Mouse (Mus musculus): ENCODE data around the gene Cep78. TPM values are rescaled to one million over a fixed set of nuclear protein-coding genes. Genes with fewer than 3 reads are reported as not detected.

The Cep78 gene
- total RNA-seq (2014; fragmentation: Nextera tagmentation) = 14.8 and 23.3 TPM in 2 replicates
- 23.0 and 27.9 TPM in 2 replicates for total RNA-seq (2017)

GRCm38 (mm10) chr19:15984449-15985171, at the start of gene Cep78:
Gene Cep78 (minus strand): TSS chr19:15984989.
- ATAC-seq (replicated peaks; ENCODE audit: poor library complexity, severe bottlenecking) = peak; percentile 89

- no peak for ATAC-seq (replicated peaks; ENCODE audit: poor library complexity, severe bottlenecking)
Measured at GRCm38 (mm10) chr19:16031276-16031675, 46.5 kb upstream of the Cep78 start.

DNA sequence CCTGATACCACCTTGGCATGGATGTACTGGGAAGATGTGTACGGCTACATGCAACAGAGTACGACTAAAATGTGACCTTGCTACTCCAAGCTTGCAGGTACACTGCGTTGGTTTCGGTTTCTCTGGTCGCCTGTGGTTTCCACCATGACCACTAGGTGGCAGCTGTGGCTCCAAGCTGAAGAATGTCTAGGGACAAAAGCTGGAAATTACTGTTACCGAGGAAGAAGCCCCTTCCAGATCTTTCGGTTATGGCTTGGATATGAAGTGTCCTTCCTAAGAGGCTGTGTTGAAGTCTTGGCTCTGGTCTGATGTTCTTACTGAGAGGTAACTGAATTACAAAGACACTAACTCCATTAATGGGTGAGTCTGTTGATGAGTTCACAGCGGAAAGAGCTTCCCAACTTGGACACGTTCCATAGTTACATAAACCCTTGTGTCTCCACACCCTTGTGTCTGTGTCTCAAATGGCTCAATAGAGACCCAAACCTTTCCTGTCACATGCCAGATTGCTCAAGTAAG, 44.5 kb upstream of the Cep78 start:
- peak; percentile 93 for ATAC-seq (replicated peaks; ENCODE audit: poor library complexity, severe bottlenecking)

DNA sequence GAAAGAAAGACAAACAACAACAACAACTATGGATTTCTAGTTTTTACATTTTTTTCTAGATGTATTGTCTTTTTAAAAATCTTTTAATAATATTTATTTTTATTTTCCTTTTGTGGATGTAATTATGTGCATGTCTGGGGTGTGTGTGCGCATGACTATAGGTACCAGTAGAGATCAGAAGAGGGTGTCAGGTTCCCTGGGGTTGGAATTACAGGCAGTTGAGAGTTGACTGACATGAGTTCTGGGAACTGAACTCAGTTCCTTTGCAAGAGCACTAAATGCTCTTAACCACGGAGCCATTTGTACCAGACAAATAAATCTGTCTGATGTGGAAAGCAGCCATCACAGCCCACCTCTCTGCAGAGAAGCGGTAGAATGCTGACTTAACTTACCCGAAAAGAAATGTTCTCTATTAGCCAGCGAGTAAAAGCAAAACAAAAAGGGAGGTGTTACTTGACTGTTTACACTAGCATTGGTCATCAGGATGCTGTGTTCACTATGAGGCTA, 44.0 kb upstream of the Cep78 start:
- ATAC-seq (replicated peaks; ENCODE audit: poor library complexity, severe bottlenecking) = no peak

DNA sequence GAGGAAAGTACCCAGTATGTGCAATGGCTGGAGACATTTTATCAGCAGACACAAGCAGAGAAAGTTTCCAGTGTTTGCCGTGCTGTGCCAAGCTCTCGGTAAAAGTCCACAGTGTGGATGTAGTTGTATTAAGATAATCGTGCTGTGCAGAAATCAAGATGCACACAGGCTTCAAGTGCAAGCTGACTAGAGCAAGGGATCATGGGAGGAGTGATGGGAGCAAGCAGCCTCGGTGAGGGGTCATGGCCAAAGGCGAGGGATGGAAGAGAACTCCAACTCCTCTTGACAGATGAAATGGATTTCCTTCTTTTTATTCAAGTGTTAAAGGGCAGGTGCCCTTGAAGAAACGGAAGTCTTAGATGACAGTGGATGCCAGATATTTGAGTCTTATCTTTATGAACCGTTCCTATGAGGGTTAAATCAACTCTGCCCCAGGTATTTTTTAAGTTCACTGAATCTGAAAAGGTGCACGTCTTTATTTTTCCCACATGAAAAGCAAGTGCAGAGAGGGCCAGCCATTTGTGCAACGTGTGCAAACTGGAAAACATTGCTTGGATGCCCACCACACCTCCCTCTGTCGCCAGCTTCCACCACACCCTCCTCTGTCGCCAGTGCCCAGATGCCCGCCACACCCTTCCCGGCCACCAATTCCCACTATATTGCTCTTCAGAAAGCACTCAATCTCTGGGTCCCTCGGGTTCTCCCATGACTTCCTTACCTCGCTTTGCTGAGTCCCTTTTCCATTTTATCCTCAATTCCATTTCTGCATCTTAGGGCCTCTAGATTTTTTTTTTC, 43.3 kb upstream of the Cep78 start:
- no peak for ATAC-seq (replicated peaks; ENCODE audit: poor library complexity, severe bottlenecking)

- no peak for ATAC-seq (replicated peaks; ENCODE audit: poor library complexity, severe bottlenecking)
Measured at GRCm38 (mm10) chr19:16026276-16026675, 41.5 kb upstream of the Cep78 start.

- ATAC-seq (replicated peaks; ENCODE audit: poor library complexity, severe bottlenecking) = no peak
Measured at GRCm38 (mm10) chr19:16022178-16022577, 37.4 kb upstream of the Cep78 start.

DNA sequence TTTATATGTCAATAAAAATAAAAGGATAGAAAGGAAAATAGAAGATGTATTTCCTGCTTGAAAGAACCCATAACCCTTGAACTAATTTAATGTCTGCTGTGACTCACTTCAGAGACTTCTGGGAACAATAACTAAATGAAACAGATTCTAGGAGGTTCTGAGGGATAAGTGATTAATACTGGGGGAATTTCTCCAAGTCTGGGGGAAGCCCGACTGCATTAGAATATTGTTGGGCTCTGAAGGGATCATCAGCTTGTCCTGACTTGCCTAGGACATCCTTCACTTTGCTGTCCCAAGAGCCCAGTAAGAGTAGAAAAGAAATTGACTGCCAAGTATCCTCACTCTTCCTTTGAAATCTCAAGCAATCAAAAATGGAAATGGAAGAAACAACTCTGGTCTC, 31.4 kb upstream of the Cep78 start:
- no peak for ATAC-seq (replicated peaks; ENCODE audit: poor library complexity, severe bottlenecking)

GRCm38 (mm10) chr19:16015191-16015968, 30.6 kb upstream of the Cep78 start:
- peak; percentile 97 for ATAC-seq (replicated peaks; ENCODE audit: poor library complexity, severe bottlenecking)

GRCm38 (mm10) chr19:16009746-16010337, 25.1 kb upstream of the Cep78 start:
- no peak for ATAC-seq (replicated peaks; ENCODE audit: poor library complexity, severe bottlenecking)

- 0 out of 2 replicates have a peak, but pooled peaks have one; percentile 5 for ATAC-seq (replicated peaks; ENCODE audit: poor library complexity, severe bottlenecking)
Measured at GRCm38 (mm10) chr19:16009111-16009510, 24.3 kb upstream of the Cep78 start.

DNA sequence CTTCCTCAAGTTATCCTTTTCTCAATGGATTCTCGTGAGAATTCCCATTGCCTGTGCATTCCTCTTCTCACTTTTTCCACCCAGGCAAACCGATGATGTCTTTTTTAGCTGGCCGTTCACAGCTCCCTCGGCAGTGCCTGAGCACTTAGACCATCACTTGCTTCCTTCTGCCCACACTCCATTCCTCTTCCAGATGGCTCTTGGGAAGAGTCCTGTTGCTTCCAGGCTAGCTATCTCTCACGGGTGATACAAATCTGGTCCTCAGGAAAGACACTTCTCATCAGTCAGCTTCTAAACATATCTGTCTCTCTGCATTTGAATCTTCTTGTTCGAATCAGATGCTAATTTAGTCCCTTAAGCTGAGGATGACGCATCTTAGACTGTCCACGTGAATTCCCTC, 22.3 kb upstream of the Cep78 start:
- ATAC-seq (replicated peaks; ENCODE audit: poor library complexity, severe bottlenecking) = no peak

DNA sequence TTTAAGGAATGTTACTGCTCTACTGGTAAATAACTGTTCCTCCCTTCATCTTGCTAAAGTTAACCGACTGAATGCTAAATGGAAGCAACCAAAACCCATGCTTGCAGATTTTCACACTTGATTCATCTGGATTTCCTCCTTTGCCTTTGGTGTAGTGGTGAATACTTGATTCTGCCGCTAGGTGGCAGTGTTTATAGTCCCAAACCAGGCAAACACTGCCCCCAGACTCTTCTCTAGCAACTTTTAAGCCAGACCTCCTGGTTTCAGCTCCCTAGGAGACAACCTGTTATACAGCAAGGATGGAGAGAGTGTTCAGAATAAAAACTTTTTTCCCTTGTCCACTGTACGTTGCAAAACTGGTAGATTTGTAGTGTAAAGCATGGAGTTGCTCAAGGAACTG, 13.4 kb upstream of the Cep78 start:
- peak; percentile 83 for ATAC-seq (replicated peaks; ENCODE audit: poor library complexity, severe bottlenecking)

DNA sequence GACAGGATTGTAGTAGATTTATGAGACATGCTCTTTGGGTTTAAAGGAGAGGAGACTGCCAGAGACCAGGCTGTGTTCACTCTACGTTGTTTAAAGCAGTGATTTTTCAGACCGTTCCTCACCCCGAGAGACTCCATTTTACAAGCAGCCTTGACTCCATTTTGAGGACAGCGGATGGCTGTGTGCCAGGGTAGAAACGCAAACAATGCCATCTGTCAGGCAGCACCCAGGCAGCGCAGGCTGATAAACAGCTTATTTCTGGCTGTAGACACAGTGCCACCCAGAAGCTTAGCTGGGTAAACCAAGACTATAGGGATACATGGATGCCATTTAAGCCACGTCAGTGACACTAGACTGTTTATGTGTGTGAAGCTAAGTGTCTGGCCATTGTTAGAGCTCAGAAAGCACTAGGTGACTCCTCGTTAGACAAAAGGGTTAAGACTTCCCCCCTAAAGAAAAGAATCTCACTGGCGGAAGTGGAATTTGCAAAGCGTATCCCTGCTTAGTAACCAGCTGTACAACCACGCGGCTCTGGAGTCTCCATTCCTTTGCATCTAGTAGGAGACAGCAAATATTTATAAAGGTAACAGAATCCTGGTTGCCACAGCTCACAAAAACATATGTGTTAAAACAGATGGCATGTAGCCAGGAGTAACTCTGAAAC, 12.2 kb upstream of the Cep78 start:
- no peak for ATAC-seq (replicated peaks; ENCODE audit: poor library complexity, severe bottlenecking)

GRCm38 (mm10) chr19:15990102-15990501, 5.3 kb upstream of the Cep78 start:
- peak; percentile 59 for ATAC-seq (replicated peaks; ENCODE audit: poor library complexity, severe bottlenecking)

DNA sequence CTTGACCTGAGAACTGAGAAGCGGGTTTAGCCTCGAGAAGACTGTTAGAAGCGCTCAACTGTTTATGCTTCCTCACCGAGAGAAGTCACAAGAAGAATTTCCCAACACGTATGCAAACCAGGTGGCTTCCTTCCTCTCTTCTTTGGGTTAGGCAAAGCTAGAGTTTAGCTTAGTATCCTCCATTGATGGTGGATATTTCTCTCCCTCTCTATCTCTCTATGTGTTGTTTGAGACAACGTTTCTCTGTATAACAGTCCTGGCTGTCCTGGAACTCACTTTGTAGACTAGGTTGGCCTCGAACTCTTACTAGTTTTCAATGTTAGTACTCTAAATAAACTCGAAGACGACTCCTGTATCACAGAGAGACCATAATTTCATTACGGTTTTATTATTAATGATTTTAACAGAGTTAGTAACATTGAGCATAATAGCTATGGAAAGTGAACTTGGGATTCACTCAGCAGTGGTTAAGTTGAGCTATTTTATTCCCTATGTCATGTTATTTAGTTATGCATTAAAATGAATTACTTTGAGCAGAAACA, 454 bp upstream of the Cep78 start:
- ATAC-seq (replicated peaks; ENCODE audit: poor library complexity, severe bottlenecking) = no peak; the same call in 1 of the 2 replicates

DNA sequence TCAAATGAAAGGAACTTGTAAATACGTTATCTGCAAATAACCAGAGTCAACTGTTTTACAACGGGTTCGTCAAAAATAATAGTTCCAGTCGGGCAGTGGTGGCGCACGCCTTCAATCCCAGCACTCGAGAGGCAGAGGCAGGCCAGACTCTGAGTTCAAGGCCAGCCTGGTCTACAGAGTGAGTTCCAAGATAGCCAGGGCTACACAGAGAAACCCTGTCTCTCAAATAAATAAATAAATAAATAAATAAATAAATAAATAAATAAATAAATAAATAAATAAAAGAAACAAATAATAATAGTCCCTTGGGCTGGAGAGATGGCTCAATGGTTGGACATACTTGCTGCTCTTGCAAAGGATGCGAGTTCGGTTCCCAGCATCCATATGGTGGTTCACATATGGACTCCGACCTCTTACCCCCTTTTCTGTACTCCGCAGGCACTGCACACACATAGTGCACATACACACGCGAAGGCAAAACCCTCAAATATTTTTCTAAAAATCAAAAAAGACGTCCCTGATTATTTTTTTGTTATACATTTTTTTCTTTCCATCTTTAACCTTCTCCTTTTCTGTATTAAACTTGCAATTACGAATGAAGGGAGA, 947 bp downstream of the Cep78 start:
- no peak for ATAC-seq (replicated peaks; ENCODE audit: poor library complexity, severe bottlenecking)

DNA sequence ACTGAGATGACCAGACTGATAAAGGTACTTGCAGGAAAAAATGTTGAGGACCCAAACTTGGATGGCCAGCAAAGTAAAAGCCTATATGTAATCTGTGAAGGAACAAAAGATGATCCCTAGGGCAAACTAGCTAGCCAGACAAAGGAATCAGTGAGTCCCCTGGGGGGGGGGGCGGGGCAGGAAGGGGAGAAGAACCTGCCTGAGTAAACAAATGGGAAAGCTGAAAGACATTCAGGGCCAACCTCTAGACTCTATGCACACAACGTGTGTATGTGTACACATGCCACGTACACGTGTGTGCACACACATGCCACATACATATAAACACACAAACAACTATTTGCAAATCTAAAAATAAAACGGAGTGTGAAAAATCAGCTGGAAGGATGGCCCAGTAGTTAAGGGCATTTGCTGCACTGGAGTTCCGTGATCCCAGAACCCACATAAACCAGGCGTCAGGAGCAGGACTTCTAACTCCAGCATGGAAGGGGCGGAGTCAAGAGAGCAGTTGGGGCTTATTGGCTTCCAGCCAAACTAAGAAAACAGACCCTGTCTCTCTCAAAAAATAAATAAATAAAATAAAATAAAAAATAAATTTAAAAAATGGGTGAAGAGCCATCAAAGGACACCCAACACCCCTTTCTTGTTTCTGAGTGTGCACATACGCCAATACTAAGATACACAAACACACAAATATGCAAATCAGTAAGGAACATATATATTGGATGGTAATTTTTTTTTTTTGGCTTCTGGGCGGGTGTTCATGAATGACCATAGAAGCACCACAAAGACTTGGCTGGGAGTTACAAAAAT, 1.7 kb downstream of the Cep78 start:
- ATAC-seq (replicated peaks; ENCODE audit: poor library complexity, severe bottlenecking) = no peak

Data from granulocyte monocyte progenitor cell, adult 5-6 weeks (primary cell).